Mouse (Mus musculus): Measurements from ENCODE around the gene Ogfr. TPM values are rescaled to one million over a fixed set of nuclear protein-coding genes. Genes with fewer than 3 reads are reported as not detected.

Ogfr gene
- polyA plus RNA-seq, 1 experiment = 40.6 TPM

DNA sequence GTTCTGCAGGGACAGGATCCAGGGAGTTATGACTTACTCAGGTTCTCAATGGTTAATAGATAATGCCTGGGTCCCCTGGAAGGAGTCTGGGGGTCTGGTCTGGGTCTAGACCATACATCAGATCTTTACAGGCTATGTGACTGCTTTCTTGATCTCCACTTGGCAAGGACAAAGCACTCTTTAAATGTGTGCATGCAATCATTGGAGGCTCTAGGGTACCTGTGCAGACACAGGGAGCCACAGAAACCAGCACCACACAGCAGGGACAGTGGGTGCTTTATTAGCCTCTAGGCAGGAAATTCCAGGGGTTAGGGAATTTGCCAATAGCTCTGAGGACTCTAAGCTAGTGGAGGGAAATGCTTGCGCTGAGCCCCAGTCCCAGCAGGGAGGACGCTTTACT is 22.8 kb downstream of the Ogfr start:
- no peaks in the 10 kb centered on the region for H3K4me1 ChIP-seq (ENCODE audit: control insufficient read depth, insufficient read depth, low read length)
- no peak overlapping the region for H3K27ac ChIP-seq (ENCODE audit: control insufficient read depth, insufficient read depth, low read depth, low read length, poor library complexity)
- no peak for TF ChIP-seq POLR2A (IDR thresholded peaks at IDR 0.05; ENCODE audit: borderline replicate concordance, control insufficient read depth, low read depth, low read length)
- no peak for TF ChIP-seq CTCF (IDR thresholded peaks at IDR 0.05; ENCODE audit: control insufficient read depth, insufficient read depth, low read length)

DNA sequence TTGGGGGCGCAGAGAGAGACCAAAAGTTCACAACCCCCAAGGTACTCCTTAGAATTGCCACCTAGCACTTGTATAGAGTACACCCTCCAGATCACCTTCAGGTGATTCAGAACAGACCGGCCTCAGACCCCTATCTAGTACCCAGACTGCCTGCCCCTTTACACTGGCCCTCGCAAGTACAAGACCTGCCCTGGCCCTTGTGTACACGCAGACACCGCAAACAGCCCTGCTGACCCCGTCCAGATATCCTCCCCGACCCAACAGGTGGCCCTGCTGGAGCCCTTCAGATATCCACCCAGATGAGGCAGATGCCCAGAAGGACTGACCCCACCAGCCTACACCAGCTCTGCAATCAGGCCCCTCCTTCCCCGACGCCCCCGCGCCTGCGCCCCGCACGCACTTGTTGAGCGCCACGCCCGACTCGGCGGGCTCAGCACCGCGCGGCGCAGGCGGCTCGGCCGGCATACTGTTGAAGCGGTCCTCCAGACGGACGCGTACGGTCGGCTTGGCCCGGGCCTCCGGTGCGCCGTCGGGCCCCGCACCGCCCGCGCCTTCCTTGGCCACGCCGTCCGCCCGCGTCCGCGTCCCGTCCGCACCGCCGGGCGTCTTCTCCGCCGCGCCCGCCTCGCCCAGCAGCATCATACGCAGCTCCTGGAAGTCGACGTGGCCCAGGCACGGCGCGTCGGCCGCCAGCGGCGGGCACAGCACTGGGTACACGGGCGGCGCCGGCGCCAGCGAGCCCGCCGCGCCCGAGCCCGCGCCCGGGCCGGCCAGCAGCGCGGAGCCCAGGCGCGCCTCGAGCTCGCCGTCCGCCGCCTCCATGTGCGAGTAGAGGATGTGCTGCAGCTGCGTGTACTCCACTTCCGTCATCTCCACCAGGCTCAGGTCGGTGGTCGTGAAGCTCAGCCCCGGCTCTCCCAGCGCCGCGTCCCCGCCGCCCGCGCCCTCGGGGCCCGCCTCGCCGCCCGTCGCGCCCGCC is 52.8 kb downstream of the Ogfr start:
- H3K27ac ChIP-seq (ENCODE audit: control insufficient read depth, insufficient read depth, low read depth, low read length, poor library complexity) = no peak overlapping the region
- 25% methylated on average over 112 of the region's 112 CpGs for WGBS
- H3K4me3 ChIP-seq (replicated peaks; ENCODE audit: control insufficient read depth, low read depth, low read length) = no peak overlapping the region
- TF ChIP-seq CTCF (IDR thresholded peaks at IDR 0.05; ENCODE audit: control insufficient read depth, insufficient read depth, low read length) = no peak
- TF ChIP-seq POLR2A (IDR thresholded peaks at IDR 0.05; ENCODE audit: borderline replicate concordance, control insufficient read depth, low read depth, low read length) = no peak
- no peaks in the 10 kb centered on the region for H3K4me1 ChIP-seq (ENCODE audit: control insufficient read depth, insufficient read depth, low read length)

More for the DNA sequence above, 22.8 kb downstream of the Ogfr start:
- 42% methylated on average over 2 of the region's 2 CpGs for WGBS
- no peak overlapping the region for H3K4me3 ChIP-seq (replicated peaks; ENCODE audit: control insufficient read depth, low read depth, low read length)

GRCm38 (mm10) chr2:180642555-180643260 is 53.7 kb downstream of the Ogfr start, which contains the start of gene Tcfl5:
Gene Tcfl5, minus strand, starts transcription at chr2:180642708.
- Histone ChIP-seq H3K4me3 (replicated peaks; ENCODE audit: control insufficient read depth, low read depth, low read length) (no peak within 1 kb of the TSS), H3K4me1 (ENCODE audit: control insufficient read depth, insufficient read depth, low read length) (no peaks in the 10 kb centered on the region), H3K27ac (ENCODE audit: control insufficient read depth, insufficient read depth, low read depth, low read length, poor library complexity) (no peak within 1 kb of the TSS)
- WGBS = 53% methylated on average over 48 of the region's 56 CpGs
- TF ChIP-seq CTCF (IDR thresholded peaks at IDR 0.05; ENCODE audit: control insufficient read depth, insufficient read depth, low read length) = no peak
- TF ChIP-seq POLR2A (IDR thresholded peaks at IDR 0.05; ENCODE audit: borderline replicate concordance, control insufficient read depth, low read depth, low read length) = no peak

GRCm38 (mm10) chr2:180643626-180644025 is 54.6 kb downstream of the Ogfr start:
- no peaks in the 10 kb centered on the region for H3K4me1 ChIP-seq (ENCODE audit: control insufficient read depth, insufficient read depth, low read length)
- TF ChIP-seq POLR2A (IDR thresholded peaks at IDR 0.05; ENCODE audit: borderline replicate concordance, control insufficient read depth, low read depth, low read length) (no peak), CTCF (IDR thresholded peaks at IDR 0.05; ENCODE audit: control insufficient read depth, insufficient read depth, low read length) (no peak)
- H3K27ac ChIP-seq (ENCODE audit: control insufficient read depth, insufficient read depth, low read depth, low read length, poor library complexity) = no peak overlapping the region
- H3K4me3 ChIP-seq (replicated peaks; ENCODE audit: control insufficient read depth, low read depth, low read length) = no peak overlapping the region

Other genes starting within 250 kb of the Ogfr start
- 5.5 and 15.6 TPM in 2 replicates for gene Slco4a1, start 133.0 kb upstream of the Ogfr start, polyA plus RNA-seq (2011; ENCODE audit: insufficient read depth, insufficient read length, low replicate concordance, missing spikeins)
- gene Ntsr1, start 89.3 kb upstream of the Ogfr start, polyA plus RNA-seq (2011; ENCODE audit: insufficient read depth, insufficient read length, low replicate concordance, missing spikeins) = not detected in 2 replicates
- 15.1 and 23.8 TPM in 2 replicates for gene Mrgbp, start 7.9 kb upstream of the Ogfr start, polyA plus RNA-seq (2011; ENCODE audit: insufficient read depth, insufficient read length, low replicate concordance, missing spikeins)
- 0.56 and 1.4 TPM in 2 replicates for gene Col9a3, start 8.5 kb downstream of the Ogfr start, polyA plus RNA-seq (2011; ENCODE audit: insufficient read depth, insufficient read length, low replicate concordance, missing spikeins)
- gene Tcfl5, start 53.5 kb downstream of the Ogfr start, polyA plus RNA-seq (2011; ENCODE audit: insufficient read depth, insufficient read length, low replicate concordance, missing spikeins) = 2.0 TPM in 1 of 2 replicates, not detected in the other
- 15.5 and 36.0 TPM in 2 replicates for gene Dido1, start 120.8 kb downstream of the Ogfr start, polyA plus RNA-seq (2011; ENCODE audit: insufficient read depth, insufficient read length, low replicate concordance, missing spikeins)
- gene Gid8, start 120.9 kb downstream of the Ogfr start, polyA plus RNA-seq (2011; ENCODE audit: insufficient read depth, insufficient read length, low replicate concordance, missing spikeins) = 79.0 and 81.5 TPM in 2 replicates
- 19.4 and 35.6 TPM in 2 replicates for gene Slc17a9, start 136.0 kb downstream of the Ogfr start, polyA plus RNA-seq (2011; ENCODE audit: insufficient read depth, insufficient read length, low replicate concordance, missing spikeins)
- not detected in 2 replicates for gene Bhlhe23, start 187.7 kb downstream of the Ogfr start, polyA plus RNA-seq (2011; ENCODE audit: insufficient read depth, insufficient read length, low replicate concordance, missing spikeins)